Mouse (Mus musculus) ovary, postnatal 14 days (tissue): ENCODE data around the gene 1700069L16Rik.

Experiments used
- DNase-seq: peaks from one replicate; pipeline ENCODE4 v3.0.0; 2022; ENCODE audit warnings: low spot score

Gene 1700069L16Rik

DNA sequence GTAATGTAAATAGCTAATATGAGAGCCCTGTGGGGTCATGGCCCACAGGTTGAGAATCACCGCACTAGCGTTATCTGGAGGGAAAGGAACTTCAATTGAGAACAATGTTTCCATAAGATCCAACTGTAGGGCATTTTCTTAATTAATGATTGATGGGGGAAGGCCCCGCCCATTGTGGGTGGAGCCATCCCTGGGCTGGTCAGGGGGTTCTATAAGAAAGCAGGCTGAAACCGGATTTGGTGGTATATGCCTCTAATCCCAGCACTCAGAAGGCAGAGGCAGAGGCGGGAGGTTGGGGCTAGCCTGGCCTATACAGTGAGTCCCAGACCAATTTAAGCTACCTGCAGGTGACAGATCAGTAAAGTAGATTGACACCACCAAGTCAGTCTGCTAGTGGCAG lies 9.8 kb upstream of the 1700069L16Rik start:
- DNase-seq, result no peak

DNA sequence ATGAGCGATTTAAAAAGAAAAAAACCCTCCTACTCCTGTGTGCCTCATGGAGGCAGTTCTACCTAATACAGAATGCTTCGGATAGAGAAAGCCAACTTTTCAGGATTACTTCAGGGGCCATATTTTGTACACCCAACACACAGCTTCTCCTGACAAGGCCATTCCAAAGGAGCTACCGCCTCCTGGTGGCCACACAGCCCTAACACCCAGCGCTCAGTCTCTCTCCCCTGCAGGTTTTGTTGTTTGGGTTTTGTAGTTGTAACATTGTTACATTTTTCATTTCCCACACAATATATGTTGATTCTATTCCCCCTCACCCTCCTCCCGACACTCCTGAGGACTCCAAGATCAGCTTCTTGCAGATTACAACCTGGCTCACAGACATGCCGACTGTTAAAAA lies 7.6 kb upstream of the 1700069L16Rik start:
- peak; percentile 31 for DNase-seq

DNA sequence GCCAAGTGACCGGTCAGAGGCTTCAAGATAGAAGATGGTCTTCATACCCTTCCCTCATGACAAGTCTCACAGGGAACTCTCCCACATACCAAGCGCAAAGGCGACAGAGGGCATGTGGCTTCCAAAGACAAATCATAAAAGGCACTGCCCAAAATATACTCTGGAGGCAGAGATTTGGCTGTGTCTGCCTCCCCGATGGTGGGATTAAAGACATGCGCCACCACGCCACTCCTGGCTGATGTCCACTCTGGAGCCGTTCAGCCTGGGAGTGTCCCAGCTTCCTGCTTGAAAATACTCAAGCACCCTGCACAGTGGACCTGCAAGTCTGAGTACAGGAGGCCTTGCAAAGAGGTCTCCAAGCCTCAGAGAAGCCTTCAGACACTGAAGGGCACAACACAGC lies 6.6 kb upstream of the 1700069L16Rik start:
- no peak for DNase-seq

DNA sequence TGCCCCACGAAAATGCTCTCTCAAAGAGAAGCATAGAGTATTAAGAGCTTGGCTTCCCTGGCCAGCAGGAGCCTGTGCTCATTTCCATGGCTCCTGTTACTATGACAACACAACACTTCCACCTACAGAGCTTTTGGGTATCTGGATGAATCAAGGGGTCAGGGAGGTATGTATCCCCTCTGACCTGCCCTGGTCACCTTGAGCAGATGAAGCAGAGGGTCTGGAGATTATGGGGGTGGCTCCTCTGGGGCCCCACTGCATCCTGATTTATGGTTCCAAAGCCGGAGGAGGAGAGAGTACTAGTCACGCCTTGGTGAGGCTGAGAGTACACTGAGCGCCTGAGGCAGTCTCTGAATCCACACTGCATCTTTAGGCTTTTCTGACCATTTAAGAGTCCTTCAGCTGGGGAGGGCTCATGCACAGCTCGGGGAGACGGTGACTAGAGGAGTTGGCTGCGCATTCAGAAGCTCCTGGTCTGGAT lies 6.1 kb upstream of the 1700069L16Rik start:
- DNase-seq, result no peak

DNA sequence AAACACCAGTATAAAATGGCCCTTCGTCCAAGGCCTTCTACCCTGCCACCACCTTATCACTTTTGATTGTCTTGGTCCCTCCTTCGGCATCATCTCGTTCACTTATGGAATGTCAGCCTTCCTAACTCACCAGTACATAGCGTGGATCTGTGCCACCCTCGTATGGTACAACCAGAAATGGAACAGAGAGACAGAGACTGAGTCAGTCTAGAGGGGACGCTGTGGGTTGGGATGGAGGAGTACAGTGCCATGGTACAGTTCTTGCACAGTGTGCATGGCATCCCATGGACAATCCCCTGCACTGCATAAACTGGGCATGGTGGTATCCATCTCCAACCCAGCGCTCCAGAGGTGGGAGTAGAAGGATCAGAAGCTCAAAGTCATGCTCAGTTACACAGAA lies 4.1 kb upstream of the 1700069L16Rik start:
- DNase-seq, result no peak

DNA sequence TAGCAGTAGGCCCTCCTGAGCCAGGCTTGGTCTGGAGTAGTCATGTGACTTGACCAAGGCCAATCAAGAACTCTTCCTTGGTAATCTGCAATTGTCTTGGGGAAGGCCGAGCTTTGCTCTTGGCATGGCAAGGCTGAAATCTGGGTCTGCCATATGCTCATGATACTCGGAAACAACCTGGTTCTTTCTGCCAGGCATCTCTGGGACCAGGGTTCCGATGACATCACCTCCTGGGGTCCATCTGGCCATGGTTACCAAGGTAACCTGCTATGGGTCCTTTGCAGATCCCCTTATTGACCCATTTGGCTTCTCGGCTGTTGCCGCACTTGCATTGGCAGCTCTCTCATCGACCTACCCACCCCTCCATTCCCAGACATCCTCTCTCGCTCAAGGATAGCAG lies 3.4 kb upstream of the 1700069L16Rik start:
- DNase-seq, result no peak

DNA sequence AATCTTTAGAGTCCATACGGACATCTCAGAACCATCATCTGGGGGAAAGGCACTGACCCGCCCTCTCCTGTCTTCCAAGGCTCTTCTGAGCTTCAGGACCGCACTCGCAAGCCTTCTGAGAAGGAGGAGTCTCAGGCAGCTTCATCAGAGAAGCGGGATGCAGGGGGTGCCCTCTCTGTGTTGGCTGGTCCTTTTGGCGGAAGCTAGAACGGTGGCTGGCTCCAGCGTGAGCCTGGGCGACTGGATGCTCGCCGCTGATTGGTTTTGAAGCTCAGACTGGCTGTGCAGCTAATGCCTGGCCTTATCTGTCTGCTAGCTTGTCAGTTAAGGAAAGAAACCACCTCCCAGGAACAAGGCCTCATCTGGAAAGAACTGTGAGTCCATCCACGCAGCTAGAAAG lies 2.7 kb upstream of the 1700069L16Rik start:
- DNase-seq, result no peak

DNA sequence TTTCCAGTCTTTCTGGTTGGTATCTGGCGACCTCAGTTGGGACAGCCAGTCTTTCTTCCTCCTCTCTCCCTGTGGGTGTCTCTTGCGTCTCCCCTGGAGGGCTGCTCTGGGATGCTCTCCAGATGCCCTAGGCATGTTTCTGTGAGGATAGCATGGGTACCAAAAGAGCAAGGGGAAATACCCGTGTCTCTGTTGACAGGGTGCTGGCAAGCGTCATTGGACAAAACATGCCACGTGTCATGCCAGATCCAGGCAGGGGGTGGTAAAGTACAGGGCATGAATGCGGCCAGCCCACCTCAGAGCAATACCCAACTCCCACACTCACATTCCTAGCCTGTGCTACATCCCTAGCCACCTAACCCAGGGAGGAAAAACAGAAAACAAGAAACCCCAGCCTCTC lies 2.0 kb upstream of the 1700069L16Rik start:
- DNase-seq, result no peak

DNA sequence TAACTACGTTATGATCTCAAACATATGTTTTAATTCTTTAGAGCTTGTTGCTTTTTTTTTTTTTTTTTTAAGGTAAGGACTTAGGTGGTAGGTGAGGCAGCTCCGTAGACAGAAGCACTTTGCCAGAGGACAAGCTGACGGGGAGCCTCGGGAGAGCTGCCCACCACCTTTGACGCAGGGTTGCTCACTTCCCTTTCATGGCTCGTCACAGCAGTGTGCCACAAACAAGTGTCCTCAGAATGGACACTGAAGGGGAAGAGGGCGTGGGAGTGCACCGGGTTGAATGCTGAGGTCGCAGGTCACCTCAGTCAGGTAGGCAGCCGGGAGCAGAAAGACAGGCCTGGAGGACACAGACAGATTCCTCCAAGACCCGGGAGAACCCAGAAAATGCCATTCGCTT lies 845 bp upstream of the 1700069L16Rik start:
- DNase-seq, result no peak

DNA sequence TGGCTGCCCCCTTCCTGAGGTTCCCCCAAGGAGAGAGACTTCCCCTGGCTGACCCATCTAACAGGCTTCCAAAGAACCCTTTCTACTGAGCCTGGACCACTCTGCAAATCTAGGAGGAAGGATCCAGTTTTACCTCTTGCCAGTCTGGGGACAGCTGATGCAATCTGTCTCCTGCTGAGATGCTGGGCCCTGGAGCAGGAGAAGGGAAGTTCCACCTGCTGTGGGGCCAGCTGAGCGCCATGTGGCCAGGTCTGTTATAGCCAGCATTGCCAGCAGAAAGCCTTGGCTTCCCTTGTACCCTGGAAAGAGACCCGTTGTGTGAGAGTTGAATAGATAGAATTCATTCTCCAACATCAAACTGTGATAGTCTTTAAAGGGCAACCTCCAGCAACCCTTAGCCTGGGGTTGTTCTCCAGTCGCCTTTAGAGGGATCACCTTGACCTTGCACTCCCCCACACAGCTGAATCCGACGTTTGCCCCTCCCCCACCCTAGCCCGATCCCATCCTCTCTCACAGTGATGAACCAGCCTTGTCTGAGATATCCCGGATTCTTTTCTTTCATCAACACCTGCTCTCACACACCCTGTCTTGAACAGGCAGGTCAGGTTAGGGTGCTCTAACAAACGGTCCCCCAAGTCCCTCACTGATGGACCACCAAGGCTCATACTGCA lies 870 bp downstream of the 1700069L16Rik start:
- DNase-seq, result no peak

DNA sequence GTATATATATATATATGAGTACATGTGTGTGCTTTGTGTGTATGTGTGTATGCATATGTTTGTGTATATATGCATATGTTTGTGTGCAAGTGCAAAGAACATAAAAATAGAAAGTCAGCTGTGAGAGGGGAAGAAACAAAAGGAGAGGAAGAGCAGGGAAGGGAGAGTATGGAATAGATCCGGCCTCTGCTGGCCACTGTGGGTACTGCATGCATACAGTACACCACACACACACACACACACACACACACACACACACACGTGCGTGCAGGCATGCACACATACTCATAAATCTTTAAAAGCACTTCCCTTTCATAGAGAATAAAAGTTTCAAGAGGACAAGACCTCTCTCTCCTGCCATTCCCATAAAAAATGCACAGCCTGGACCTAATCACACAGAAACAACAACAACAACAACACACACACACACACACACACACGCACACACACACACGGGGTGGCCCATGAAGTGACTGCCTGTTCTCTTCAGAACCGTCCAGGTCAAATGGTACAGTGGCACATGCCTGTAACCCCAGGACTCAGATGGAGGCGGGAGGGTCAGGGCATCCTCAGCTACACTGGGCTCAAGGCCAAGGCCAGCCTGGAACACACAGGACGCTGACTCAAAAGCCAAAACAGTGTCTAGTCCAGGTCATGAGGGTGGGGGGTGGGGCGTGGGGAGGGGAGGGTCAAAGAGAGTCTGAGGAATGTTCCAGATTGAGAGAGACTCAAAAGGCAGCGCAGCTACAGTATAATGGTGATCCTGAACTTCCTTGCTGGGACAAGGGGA lies 2.2 kb downstream of the 1700069L16Rik start:
- no peak for DNase-seq

DNA sequence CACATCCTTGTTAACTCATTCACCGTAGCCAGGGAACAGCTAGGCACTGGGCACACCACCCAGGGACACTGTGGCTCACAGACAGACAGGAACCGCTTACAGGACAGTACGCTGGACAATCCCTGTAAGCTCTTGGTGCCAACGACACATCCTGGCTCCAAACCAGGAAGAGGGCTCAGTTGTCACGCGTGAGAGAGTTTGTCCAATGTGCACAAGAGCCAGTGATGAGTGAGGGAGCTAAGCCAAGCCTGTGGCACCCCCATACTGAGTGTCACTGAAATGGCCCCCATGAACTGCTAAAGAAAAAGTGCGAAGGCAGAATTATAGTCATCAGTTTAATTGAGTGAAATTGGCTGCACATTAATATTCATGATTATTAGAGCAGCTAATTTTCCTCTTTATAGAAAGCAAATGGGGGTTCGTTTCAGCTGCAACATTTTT lies 5.3 kb downstream of the 1700069L16Rik start:
- DNase-seq, result no peak

DNA sequence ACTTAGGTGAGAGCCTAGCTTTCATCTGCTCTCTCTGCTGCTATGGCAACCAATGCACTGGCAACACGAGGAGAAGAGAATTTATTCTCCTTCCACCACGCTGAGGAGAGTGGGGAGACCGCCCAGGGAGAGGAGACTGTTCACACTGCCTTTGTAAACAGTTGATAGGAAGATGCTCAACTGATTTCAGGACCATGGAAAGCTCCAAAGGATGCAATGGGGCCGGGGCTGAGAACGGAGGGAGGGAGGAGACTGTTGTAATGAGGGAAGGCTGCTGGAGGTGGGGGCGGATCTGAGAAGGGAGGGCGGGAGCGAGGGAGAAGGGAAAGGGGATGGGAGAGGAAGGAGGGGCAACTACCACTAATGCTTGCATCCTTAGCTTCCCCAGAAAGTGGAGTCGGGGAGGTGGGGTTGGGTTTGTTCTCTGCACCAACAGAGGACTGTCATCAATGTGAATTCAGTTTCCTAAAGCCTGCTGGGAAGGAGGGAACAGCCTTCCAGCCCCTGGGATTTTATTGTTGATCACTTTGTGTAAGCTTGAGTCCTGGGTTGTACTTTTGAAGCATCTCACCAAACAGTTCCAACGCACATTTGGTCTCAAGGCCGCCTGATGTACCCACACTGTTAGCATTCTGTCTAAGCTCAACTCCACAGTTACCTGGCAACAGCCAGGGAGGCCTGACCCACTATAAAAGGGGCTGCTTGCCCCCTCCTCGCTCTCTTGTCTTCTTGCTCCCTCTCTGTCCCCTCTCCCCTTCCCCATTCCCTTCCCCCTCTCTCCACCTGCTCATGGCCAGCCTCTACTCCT lies 7.8 kb downstream of the 1700069L16Rik start:
- DNase-seq, result peak; percentile 42

DNA sequence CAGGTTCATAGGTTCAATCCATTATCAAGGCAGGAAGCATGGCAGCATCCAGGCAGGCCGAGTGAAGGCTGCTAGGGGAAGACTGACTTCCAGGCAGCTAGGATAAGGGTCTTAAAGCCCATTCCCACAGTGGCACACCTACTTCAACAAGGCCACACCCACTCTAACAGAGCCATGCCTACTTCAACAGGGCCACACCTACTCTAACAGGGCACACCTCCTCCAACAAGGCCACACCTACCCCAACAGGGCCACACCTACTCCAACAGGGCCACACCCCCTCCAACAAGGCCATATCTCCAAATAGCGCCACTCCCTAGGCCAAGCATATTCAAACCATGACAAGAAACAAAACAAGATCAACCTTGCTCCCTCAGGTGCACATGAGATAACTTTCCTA lies 11.7 kb downstream of the 1700069L16Rik start:
- no peak for DNase-seq

DNA sequence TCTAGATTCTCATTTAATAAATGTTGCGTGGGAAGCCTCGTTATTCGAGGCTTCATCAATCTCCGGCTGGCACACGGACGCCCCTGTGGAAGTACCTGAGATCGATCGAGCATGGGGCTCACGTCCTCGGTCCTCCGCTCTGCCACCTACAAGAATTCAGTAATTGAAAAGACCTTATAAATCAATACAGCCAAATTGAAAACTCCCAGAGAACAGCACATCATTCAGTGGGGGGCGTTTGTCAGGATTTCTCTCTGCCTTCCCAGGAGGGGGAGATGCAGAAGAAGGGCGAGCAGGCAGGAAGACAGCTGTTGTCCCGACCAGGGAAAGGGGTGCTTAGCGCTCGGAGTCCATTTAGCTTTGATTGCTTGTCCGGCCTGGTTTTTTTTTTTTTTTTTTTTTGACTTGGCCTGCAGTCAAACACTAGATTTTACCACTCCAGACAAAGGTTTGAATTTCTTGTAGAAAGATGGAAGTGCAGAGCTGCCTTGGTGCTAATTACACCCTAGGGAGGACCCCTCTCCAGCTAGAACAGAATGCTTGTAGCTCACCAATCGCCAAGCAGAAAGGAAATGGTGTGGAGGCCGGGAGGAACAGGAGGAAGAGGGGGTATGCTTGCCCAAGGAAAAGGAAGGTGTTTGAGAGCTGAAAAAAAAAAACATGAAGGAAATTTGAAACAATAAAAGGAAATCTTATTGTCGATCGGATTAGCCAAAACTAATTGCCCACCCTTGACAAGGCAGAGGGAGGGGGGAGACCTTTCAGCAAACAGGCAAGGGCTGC lies 20.6 kb downstream of the 1700069L16Rik start:
- DNase-seq, result no peak

DNA sequence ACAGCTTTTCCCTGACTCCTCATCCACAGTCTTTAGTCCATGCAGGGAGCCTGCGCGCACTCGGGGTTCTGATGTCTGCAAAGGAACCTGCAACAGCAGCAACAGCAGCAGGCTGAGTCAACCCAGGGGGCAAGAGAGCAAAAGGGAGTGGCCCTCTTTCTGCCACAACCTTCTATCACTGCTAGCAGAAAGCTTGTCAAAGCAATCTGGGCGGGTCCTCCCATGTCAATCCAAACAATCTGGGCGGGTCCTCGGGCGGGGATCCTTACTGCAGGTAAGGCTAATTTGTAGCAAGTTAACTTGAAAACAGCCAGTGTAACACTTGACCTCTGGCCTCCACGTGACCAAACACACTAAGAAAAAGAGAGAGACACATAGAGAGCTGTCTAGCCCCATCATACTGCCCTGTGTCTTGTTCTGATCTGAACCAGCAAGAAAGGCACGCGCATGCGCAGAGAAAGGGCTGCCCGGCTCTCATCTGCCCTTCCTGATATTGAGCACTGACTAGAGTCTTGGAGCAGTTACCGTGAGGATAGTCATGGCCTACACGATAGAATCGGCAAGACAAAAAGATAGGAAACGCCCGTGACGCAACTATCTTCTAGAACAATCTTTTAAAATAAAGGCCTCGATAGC lies 24.1 kb downstream of the 1700069L16Rik start:
- no peak for DNase-seq

DNA sequence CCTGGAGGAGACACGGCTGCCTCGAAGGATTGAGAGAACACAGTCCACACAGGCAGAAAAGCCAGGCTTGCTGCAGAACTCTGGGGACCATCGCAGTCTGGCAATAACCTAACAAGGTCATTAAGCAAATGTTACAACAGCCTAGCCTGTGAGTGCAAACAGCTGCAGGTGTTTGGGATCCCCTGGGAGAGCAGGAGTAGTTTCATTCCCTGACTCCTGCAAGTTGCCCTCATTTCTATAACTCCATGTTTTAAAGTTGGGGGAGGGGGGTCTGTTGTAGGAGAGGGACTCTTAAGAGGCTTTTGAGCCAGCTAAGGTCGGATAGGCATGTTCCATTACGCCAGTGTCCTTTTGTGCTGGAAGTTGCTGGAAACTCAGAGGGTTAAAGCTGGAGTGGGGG lies 30.2 kb downstream of the 1700069L16Rik start:
- DNase-seq, result no peak

DNA sequence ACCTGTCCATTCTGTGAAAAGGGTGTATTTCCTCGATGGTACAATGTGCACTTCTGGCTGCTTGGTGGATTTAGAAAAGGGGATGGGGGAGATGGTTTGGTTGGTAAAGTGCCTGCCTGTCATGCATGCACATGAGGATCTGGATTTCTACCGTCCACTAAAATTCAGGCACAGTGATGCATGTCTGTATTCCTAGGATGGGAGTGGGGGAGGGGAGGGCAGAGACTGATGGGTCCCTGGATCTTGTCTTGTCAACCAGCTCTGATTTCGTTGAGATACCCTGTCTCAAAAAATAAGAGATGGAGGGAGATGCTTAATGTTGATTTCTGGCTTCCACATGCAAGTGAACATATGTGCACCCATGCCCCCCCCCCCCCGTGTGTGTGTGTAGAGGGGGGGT lies 30.6 kb downstream of the 1700069L16Rik start:
- no peak for DNase-seq

DNA sequence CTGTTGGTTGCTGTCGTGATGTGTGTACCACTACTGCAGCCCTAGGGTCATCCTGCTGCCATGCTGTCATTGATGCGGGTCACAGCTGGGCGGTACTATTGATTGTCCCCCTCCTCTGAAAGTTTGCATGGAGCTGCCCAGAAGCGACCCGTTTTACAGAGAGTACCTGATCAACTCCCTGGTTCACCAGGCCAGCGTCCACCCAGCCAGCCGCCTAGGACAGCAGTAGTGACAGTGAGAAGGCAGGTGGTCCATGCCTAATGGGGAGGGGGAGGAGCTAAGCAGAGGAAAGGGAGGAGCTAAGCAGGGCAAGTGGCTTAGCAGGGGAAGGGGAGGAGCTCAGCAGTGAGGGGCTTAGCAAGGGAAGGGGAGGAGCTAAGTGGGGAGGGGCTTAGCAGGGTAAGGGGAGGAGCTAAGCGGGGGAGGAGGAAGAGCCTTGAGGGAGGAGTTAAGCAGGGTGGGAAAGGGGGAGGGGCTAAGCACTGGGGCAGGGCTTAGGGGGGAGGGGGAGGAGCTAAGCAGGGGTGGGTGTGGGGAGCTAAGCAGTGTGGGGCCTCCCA lies 31.3 kb downstream of the 1700069L16Rik start:
- DNase-seq, result no peak

DNA sequence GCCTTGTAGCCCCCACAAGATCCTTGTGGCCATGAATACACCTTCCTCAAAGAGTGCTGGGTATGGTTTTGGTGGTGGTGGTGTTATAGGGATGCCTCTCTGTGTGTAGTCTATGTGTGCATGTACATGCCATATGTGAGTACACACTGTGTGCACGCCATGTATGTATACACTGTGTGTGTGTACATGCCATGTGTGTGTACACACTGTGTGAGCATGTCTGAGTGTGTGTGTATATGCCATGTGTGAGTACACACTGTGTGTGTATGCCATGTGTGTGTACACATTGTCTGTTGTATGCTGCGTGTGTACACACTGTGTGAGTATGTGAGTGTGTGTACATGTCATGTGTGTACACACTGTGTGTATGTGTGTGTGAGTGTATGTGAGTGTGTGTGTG lies 33.7 kb downstream of the 1700069L16Rik start:
- DNase-seq, result no peak

DNA sequence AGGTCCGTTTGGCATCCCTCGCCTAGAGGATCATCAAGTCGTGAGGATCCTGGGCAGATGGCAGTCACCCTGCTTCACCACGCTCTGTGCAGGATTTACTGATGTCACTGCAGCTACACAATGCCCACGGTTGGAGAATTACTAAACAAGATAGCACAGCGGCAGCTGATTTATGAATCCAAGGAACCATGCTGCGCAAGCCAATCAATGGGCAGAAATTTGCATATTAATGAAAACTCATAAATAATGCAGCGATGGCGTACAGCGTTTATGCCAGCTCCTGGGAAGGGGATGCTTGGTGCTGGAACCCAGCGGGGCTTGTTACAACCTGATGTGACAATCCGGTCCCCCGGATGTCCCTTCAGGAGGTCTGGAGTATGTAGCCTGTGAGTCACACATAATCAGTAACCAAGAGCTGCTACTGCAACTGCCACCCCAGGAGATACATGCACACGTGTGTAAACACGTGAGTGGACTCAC lies 34.5 kb downstream of the 1700069L16Rik start:
- DNase-seq, result no peak
